Mouse (Mus musculus) embryo, embryonic 10.5 days (tissue): Measurements from ENCODE around the gene Fbxo41.

Experiments
- DNase-seq: peaks from one replicate; pipeline ENCODE4 v3.0.0-alpha.2; 2015; ENCODE audit warnings: low spot score

The Fbxo41 gene

GRCm38 (mm10) chr6:85447351-85447750 is 55.4 kb downstream of the Fbxo41 start:
- DNase-seq = no peak

GRCm38 (mm10) chr6:85445286-85445685 is 57.5 kb downstream of the Fbxo41 start:
- no peak for DNase-seq

GRCm38 (mm10) chr6:85444266-85444965 is 58.4 kb downstream of the Fbxo41 start:
- DNase-seq = no peak

- no peak for DNase-seq
These were observed 59.1 kb downstream of the Fbxo41 start for GRCm38 (mm10) chr6:85443488-85444233.

GRCm38 (mm10) chr6:85441142-85441541 is 61.7 kb downstream of the Fbxo41 start:
- no peak for DNase-seq

- no peak for DNase-seq
These were observed 66.2 kb downstream of the Fbxo41 start for GRCm38 (mm10) chr6:85436631-85437030.

GRCm38 (mm10) chr6:85436204-85436603 is 66.6 kb downstream of the Fbxo41 start:
- DNase-seq = no peak

GRCm38 (mm10) chr6:85433865-85434264 is 68.9 kb downstream of the Fbxo41 start:
- no peak for DNase-seq

GRCm38 (mm10) chr6:85431842-85432431 is 70.9 kb downstream of the Fbxo41 start, which contains the start of gene Smyd5:
Smyd5 (plus strand) TSS chr6:85431989.
- peak; percentile 91 for DNase-seq

GRCm38 (mm10) chr6:85431274-85431841 is 71.4 kb downstream of the Fbxo41 start:
- no peak for DNase-seq

- no peak for DNase-seq
These were observed 78.9 kb downstream of the Fbxo41 start, which contains the start of gene Noto for GRCm38 (mm10) chr6:85423836-85424379. Noto (plus strand) TSS chr6:85423886.
